Mouse (Mus musculus) left cerebral cortex, postnatal 36 days (tissue): Measurements from ENCODE around the gene Frrs1l. TPM values are rescaled to one million over a fixed set of nuclear protein-coding genes. Genes with fewer than 3 reads are reported as not detected.
A peak's percentile ranks its signal among the peaks of the same experiment; 100 is the strongest.

Experiments used
- DNase-seq, 2 experiments: peaks; one replicate each; pipeline ENCODE4 v3.0.0; 2021 to 2022; ENCODE audit warnings: low spot score in 2 of 2, mixed read lengths in 1 of 2
- intact Hi-C: fragments of 180-260 bp; cut with DNase I; formaldehyde crosslinking; loops from one replicate; pipeline ENCODE4 v1.15.1; 2025
- total RNA-seq, 2 experiments: library from RNA; stranded (reverse); gene quantifications; 2 replicates each; pipeline ENCODE4 v1.2.3; 2021

Gene Frrs1l
- total RNA-seq, result 100 to 1,000 TPM; 194 to 206 TPM

GRCm38 (mm10) chr4:56990215-56990584 is at the start of gene Frrs1l:
Gene Frrs1l, minus strand, starts transcription at chr4:56990391.
- intact Hi-C loops, result loop anchor here (5.0 kb wide), 1 partner anchor 43 kb away; the partner anchor contains the start of gene Tmem245

GRCm38 (mm10) chr4:57039127-57040031 is 49.2 kb upstream of the Frrs1l start:
- intact Hi-C loops, result no loop called here
- DNase-seq, result peak; percentile 43 to 45

More at GRCm38 (mm10) chr4:56990215-56990584, at the start of gene Frrs1l:
- DNase-seq, result peak; percentile 75 to 84

GRCm38 (mm10) chr4:57037554-57037953 is 47.4 kb upstream of the Frrs1l start:
- no peak for DNase-seq
- intact Hi-C loops, result no loop called here

- intact Hi-C loops, result no loop called here
- DNase-seq, result no peak
Observed at GRCm38 (mm10) chr4:57034169-57034568, 44.0 kb upstream of the Frrs1l start.

GRCm38 (mm10) chr4:57031440-57031839 is 41.2 kb upstream of the Frrs1l start:
- intact Hi-C loops, result no loop called here
- DNase-seq, result no peak

GRCm38 (mm10) chr4:57027954-57028353 is 37.8 kb upstream of the Frrs1l start:
- intact Hi-C loops, result no loop called here
- no peak for DNase-seq

- intact Hi-C loops, result no loop called here
- no peak for DNase-seq
Observed at GRCm38 (mm10) chr4:57023527-57023926, 33.3 kb upstream of the Frrs1l start.

- intact Hi-C loops, result no loop called here
- DNase-seq, result no peak
Observed at GRCm38 (mm10) chr4:57021288-57021687, 31.1 kb upstream of the Frrs1l start.

- peak; percentile 46 to 63 for DNase-seq
- intact Hi-C loops, result loop anchor here (5.0 kb wide), 2 partner anchors 125 to 260 kb away; partner anchors contain the start of gene Epb41l4b
Observed at GRCm38 (mm10) chr4:57017229-57017628, 27.0 kb upstream of the Frrs1l start.

- no peak for DNase-seq
- intact Hi-C loops, result loop anchor here (5.0 kb wide), 2 partner anchors 126 to 261 kb away; partner anchors contain the start of gene Epb41l4b
Observed at GRCm38 (mm10) chr4:57016366-57017171, 26.4 kb upstream of the Frrs1l start.

GRCm38 (mm10) chr4:57015032-57015431 is 24.8 kb upstream of the Frrs1l start:
- intact Hi-C loops, result loop anchor here (5.0 kb wide), 2 partner anchors 127 to 262 kb away; partner anchors contain the start of gene Epb41l4b
- no peak for DNase-seq

- intact Hi-C loops, result no loop called here
Observed at GRCm38 (mm10) chr4:57011454-57012046, 21.4 kb upstream of the Frrs1l start.

GRCm38 (mm10) chr4:57010919-57011318 is 20.7 kb upstream of the Frrs1l start:
- intact Hi-C loops, result no loop called here
- DNase-seq, result no peak

More at GRCm38 (mm10) chr4:57011454-57012046, 21.4 kb upstream of the Frrs1l start:
- no peak for DNase-seq

- DNase-seq, result no peak
- intact Hi-C loops, result no loop called here
Observed at GRCm38 (mm10) chr4:57010425-57010824, 20.2 kb upstream of the Frrs1l start.

- intact Hi-C loops, result no loop called here
Observed at GRCm38 (mm10) chr4:57007717-57008116, 17.5 kb upstream of the Frrs1l start.

GRCm38 (mm10) chr4:57005011-57005410 is 14.8 kb upstream of the Frrs1l start:
- no peak for DNase-seq
- intact Hi-C loops, result no loop called here

More at GRCm38 (mm10) chr4:57007717-57008116, 17.5 kb upstream of the Frrs1l start:
- no peak for DNase-seq

GRCm38 (mm10) chr4:57003886-57004285 is 13.7 kb upstream of the Frrs1l start:
- no peak for DNase-seq
- intact Hi-C loops, result no loop called here

GRCm38 (mm10) chr4:57002751-57003150 is 12.6 kb upstream of the Frrs1l start:
- no peak for DNase-seq
- intact Hi-C loops, result no loop called here

- intact Hi-C loops, result no loop called here
- DNase-seq, result no peak
Observed at GRCm38 (mm10) chr4:57001437-57001836, 11.2 kb upstream of the Frrs1l start.

- no peak for DNase-seq
- intact Hi-C loops, result loop anchor here (5.0 kb wide), 1 partner anchor 46 kb away; the partner anchor contains the start of gene Tmem245
Observed at GRCm38 (mm10) chr4:56993331-56993730, 3.1 kb upstream of the Frrs1l start.
